Mouse (Mus musculus) c-Kit-positive CD71-positive TER-119-negative erythroid progenitor cells, embryonic 14.5 days (primary cell): Measurements from ENCODE around the gene Vmn1r226.

ENCODE experiments used
- DNase-seq: peaks from one replicate; pipeline ENCODE4 v3.0.0-alpha.2; 2013; ENCODE audit warnings: low read depth

Gene Vmn1r226

GRCm38 (mm10) chr17:20682543-20682942 lies at the start of gene Vmn1r226:
Gene Vmn1r226, plus strand, starts transcription at chr17:20682843.
- no peak for DNase-seq

GRCm38 (mm10) chr17:20729543-20729942 lies 46.9 kb downstream of the Vmn1r226 start, which contains the start of gene Vmn1r227:
Gene Vmn1r227, plus strand, starts transcription at chr17:20729843.
- no peak for DNase-seq
